Mouse (Mus musculus) MN1 (cell line): ENCODE data around the gene Ube2j1.

Experiments
- DNase-seq: peaks from one replicate; pipeline ENCODE4 v3.0.0-alpha.2; 2016; ENCODE audit warnings: low spot score

Gene Ube2j1

GRCm38 (mm10) chr4:33012484-33012883 is 18.7 kb upstream of the Ube2j1 start:
- no peak for DNase-seq

GRCm38 (mm10) chr4:33018361-33018999 is 12.7 kb upstream of the Ube2j1 start:
- DNase-seq: peak; percentile 81

- no peak for DNase-seq
Measured at GRCm38 (mm10) chr4:33024420-33024819, 6.8 kb upstream of the Ube2j1 start.

- DNase-seq: no peak
Measured at GRCm38 (mm10) chr4:33029104-33029503, 2.1 kb upstream of the Ube2j1 start.

GRCm38 (mm10) chr4:33030264-33031194 is 687 bp upstream of the Ube2j1 start:
- peak; percentile 38 for DNase-seq

GRCm38 (mm10) chr4:33032045-33032444 is 829 bp downstream of the Ube2j1 start:
- no peak for DNase-seq

GRCm38 (mm10) chr4:33033515-33033914 is 2.3 kb downstream of the Ube2j1 start:
- DNase-seq: no peak

GRCm38 (mm10) chr4:33039826-33040225 is 8.6 kb downstream of the Ube2j1 start:
- no peak for DNase-seq

GRCm38 (mm10) chr4:33049601-33050000 is 18.4 kb downstream of the Ube2j1 start:
- no peak for DNase-seq

- no peak for DNase-seq
Measured at GRCm38 (mm10) chr4:33052055-33052454, 20.8 kb downstream of the Ube2j1 start.

- DNase-seq: no peak
Measured at GRCm38 (mm10) chr4:33052650-33053049, 21.4 kb downstream of the Ube2j1 start.

GRCm38 (mm10) chr4:33054426-33054825 is 23.2 kb downstream of the Ube2j1 start:
- DNase-seq: no peak

GRCm38 (mm10) chr4:33056317-33056716 is 25.1 kb downstream of the Ube2j1 start:
- DNase-seq: no peak

GRCm38 (mm10) chr4:33057890-33058687 is 26.9 kb downstream of the Ube2j1 start:
- no peak for DNase-seq

- DNase-seq: no peak
Measured at GRCm38 (mm10) chr4:33061158-33061557, 29.9 kb downstream of the Ube2j1 start.

GRCm38 (mm10) chr4:33062981-33063380 is 31.8 kb downstream of the Ube2j1 start, which contains the start of gene Gabrr2:
Gabrr2 (plus strand) TSS chr4:33062999.
- DNase-seq: no peak

GRCm38 (mm10) chr4:33064986-33065385 is 33.8 kb downstream of the Ube2j1 start:
- DNase-seq: no peak

GRCm38 (mm10) chr4:33066223-33066960 is 35.2 kb downstream of the Ube2j1 start:
- DNase-seq: no peak

- no peak for DNase-seq
Measured at GRCm38 (mm10) chr4:33067331-33067730, 36.1 kb downstream of the Ube2j1 start.

GRCm38 (mm10) chr4:33067826-33068225 is 36.6 kb downstream of the Ube2j1 start:
- no peak for DNase-seq

- no peak for DNase-seq
Measured at GRCm38 (mm10) chr4:33068894-33069293, 37.7 kb downstream of the Ube2j1 start.

GRCm38 (mm10) chr4:33070326-33070725 is 39.1 kb downstream of the Ube2j1 start:
- DNase-seq: no peak
